Mouse (Mus musculus): ENCODE data around the gene Skiv2l.
"Not testable (repeated sequence)": the region's sequence is repeated elsewhere in the genome, so short reads cannot be mapped to it uniquely, and the experiment has no call there.

Gene Skiv2l

DNA sequence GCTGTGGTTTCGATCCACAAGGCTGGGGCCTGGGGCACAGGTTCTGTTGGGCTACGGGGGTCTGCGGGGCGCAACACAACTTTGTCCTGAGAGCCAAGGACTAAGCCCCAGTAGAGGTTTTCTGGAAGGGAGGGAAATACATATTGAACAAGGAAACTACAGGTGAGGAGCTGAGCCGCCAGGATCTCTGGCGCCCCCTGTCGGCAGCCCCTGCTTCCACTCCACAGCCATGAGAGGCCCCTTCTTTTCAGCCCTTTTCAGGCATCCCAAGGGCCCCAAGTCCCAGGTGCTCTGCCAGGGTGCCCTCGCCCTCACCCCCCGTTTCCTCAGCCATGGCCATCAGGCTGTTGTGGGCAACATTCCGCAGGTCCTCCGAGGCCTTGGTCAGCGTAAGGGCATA, 36.3 kb downstream of the Skiv2l start:
- not testable (repeated sequence) for DNase-seq (ENCODE audit: low read depth, low spot score)

DNA sequence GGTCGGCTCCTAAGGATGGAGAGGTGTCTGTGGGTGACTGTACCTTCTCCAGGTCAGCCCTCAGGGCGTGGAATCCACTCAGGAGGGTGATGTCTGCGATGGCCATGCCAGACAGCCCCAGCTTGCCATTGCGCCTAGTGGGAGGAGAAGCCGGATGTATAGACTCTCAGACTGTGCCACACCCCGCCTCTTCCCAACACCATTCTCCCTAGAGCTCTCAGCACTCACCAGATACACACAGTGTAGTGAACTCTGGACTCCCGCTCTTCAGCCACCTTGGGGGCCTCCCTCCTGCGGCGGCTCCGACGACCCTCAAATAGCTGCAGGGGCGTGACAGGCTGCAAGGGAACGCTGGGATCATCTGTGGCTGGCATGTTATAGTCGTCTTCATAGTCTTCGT, 38.7 kb downstream of the Skiv2l start:
- no peak for DNase-seq (ENCODE audit: low read depth, low spot score)

DNA sequence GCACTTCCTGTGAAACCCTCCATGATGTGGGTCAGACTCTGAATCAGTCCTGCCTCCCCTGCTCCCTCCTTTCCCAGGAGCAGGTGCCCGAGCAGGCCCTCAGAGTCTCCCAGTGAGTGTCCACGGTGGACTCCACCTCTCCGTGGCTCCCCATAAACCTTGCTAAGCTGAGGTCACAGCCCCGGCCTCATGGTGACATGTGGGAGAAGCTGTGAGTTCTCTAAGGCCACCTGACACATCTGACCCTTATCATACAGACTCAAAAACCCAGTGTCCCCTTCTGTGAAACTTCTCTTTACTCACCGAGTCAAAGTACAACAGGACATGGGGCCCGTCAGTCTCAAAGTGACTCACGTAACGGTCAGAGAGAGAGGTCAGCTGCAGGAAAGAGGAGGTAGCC, 39.2 kb downstream of the Skiv2l start:
- DNase-seq (ENCODE audit: low read depth, low spot score): not testable (repeated sequence)

DNA sequence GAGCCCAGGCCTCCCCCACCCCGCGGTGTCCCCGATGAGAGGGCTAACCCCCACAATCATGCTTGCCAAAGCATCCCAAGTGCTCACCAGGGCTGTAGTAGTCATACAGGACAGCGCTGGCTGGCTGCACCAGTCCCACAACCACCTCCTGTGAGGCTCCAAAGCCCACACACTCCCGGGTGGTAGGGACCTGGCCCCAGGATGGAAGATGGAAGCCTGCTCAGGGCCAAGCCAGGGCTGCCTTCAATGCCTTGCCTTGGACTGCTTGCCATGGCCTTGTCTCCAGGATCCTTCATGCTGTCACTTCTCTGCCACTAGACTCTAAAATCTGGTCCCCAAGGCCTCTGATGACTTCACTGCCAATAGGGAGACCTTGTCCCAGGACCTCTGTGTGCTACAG, 39.6 kb downstream of the Skiv2l start:
- DNase-seq (ENCODE audit: low read depth, low spot score): not testable (repeated sequence)

DNA sequence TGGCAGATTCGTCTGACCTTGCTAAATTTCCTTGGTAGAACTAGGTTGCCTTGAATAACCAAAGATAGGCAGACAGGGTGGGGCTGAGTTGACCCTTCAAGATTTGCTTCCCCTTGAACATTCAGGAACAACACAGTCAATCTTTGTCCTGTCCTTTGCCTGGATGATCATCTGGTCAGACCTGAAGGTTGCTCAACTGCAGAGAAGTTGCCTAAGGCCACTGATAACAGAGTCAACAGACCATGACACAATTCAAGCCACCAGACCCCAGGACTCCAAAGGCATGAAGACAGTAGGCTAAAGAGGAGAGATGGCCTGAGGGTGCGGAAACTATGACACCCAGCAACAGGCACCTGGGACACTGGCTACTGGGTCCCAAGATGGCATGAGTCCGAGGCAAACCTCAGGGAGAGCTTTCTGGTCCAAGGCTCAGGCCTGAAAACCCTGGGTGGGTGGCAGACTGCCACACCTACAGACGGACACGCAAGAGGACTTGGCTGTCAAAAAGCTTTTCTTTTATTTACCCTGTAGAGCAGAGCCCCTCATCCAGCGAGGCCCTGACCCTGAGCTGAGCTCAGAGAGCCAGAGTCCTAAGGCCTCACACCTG, 41.3 kb downstream of the Skiv2l start:
- no peak for DNase-seq (ENCODE audit: low read depth, low spot score)

DNA sequence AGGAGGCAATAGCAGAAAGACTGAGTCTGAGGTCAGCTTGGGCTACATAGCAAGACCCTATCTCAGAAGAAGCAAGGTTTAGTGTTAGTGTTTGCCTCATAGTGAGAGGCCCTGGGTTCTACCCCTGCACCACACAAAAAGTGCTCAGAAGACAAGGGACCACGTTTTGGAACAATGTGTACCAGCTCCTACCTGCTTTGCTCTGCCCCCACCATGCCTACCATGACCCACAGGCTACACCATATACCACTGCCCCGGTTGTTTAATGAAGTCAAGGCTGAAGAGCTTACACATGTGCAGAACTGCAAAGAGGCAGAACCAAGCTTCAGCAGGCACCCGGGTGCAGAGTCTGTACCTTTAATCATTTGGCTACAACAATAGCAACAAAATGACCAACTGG, 42.8 kb downstream of the Skiv2l start:
- no peak for DNase-seq (ENCODE audit: low read depth, low spot score)

DNA sequence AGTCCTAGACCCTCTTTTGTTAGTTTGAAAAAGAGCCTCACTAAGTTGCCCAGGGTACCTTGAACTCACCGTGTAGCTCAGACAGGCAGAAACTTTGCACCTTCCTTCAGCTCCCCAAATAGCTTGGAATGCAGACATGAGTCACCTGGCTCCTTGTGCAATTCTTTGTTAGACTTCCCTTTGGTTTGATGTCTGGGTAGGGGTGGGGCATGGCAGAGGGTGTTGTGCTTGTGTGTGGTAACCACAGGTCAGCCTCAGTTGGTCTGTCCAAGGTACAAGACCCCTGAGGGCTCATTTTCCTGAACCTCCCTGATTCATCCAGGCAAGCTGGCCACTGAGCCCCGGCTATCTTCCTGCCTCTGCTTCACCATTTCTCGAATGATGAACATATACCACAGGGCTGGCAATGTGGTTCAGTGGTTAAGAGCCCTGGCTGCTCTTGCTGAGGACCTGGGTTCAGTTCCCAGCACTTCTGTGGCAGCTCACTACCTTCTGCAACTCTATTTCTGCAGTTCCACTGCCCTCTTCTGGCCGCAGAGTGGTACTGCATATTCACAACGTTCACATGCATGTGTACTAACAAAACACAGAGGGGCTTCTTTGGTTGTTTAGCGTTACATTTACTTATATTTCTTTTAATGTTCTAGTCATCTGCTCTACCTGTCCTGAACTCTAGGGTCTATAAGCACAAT, 45.0 kb downstream of the Skiv2l start:
- DNase-seq (ENCODE audit: low read depth, low spot score): no peak

DNA sequence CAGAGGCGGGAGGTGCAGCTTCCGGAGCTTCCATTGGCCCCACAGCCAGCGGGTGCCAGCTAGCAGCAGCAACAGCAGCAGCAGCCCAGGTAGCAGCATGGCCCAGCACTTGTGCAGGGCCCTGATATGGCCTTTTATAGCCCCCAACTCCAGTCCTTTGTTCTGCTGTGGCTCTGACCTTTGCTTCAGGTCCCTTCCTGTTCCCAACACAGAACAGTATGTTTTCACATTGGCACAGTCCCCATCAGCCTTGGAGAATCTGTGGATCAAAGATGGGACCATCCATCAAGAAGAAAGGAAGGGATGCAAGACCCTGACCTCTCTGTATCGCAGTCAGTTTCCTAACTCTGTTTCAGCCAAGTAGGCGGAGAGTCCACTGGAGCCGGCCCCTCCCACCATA, 45.7 kb downstream of the Skiv2l start, which contains the start of gene Cyp21a1:
Gene Cyp21a1 (minus strand): TSS at position 261 of the 400 bp plus-strand sequence.
- DNase-seq (ENCODE audit: low read depth, low spot score): not testable (repeated sequence)

DNA sequence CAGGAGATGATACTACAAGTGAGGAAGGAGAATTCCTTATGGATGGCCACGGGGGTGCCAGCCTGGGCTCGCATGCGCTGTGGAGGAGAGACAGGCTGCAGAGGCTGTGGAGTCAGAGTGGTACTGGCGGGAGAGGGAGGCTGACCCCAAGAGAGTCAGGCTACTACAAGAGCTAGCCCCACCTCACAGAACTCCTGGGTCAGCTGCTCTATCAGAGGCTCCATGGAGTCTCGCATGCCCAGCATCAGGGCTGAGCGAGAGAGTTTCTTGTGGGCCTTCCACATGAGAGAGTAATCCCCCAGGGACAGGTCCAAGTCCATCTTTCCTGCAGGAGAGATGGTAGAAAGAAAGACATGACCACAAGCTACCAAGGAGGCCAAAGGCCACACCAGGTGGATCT, 46.6 kb downstream of the Skiv2l start:
- not testable (repeated sequence) for DNase-seq (ENCODE audit: low read depth, low spot score)

DNA sequence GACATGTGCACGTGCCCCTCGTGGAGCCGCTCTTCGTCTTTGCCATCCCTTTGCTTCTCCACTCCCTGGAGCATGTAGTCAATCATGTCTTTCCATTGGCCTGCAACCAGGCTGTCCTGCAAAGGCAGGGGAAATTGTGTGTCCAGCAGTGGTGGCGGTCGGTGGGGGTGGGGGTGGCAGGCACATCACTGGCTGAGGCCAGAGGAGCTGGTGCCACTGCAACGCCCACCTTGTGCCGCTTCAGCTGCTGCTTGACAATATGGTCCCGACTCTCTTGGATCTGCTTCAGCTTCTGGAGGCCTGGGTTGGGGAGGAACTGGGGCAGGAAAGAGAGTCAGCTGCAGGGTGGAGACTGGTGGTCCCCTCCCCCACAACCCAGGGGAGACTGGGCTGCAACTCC, 47.3 kb downstream of the Skiv2l start:
- DNase-seq (ENCODE audit: low read depth, low spot score): not testable (repeated sequence)

DNA sequence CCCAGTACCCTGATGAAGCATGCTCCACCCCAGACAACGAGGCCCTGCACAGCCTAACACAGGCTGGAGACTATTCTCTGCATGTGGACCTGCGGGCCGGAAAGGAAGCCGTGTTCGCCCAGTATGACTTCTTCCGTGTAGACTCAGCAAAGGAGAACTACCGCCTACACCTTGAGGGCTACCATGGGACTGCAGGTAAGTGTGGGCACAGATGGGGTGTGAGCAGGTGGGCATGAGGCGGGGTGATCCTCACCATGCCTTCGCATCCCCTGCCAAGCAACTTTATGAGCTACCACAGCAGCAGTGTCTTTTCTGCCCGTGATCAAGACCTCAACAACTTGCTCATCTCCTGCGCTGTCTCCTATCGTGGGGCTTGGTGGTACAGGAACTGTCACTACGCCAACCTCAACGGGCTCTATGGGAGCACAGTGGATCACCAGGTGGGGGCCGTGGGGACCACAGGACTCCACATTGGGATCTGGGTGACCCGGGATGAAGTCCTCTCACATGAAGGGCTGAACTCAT, 49.2 kb downstream of the Skiv2l start:
- DNase-seq (ENCODE audit: low read depth, low spot score): not testable (repeated sequence)

DNA sequence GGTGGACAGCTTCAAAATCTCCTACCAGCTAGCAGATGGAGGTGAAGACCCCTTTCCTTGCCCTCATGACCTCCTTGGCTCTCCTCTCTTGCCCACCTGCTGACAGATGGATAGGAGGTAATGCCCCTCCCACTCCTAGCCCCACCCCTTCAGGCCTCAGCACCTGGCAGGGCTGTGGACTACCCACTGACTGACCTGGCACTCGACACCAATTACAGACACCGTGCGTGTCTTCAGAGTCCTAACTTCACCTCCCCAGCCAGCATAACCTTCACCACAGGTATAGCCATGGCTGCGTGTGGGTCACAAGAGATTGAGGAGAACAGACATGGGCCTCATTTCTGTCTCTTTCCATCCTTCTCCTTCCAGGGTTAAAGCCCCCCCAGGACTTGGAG, 50.5 kb downstream of the Skiv2l start:
- no peak for DNase-seq (ENCODE audit: low read depth, low spot score)

DNA sequence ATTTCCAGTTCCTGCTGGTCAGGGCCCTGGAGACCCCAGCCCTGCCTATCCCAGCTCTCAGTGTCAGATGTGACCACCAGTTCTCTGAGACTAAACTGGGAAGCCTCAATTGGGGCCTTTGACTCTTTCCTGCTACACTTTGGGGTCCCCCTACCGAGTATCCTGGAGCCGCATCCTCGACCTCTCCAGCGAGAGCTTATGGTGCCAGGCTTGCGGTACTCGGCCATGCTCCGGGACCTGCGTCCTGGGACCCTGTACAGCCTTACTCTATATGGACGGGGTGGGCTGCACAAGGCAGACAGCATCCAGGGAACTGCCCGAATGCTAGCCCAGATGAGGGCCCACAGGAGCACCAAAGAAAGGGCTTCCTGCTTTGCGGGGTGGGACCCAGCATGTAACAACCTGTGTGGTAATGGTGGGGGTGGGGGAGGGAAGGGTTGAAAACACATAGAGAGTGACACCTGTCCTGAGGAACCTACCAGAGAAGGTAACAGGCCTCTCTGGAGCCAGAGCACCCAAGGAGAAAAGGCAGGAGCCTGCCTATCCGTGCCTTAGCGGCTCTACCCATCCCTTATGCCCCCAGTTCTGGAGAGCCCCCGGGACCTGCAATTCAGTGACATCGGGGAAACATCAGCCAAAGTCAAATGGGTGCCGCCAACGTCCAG, 51.0 kb downstream of the Skiv2l start:
- no peak for DNase-seq (ENCODE audit: low read depth, low spot score)

DNA sequence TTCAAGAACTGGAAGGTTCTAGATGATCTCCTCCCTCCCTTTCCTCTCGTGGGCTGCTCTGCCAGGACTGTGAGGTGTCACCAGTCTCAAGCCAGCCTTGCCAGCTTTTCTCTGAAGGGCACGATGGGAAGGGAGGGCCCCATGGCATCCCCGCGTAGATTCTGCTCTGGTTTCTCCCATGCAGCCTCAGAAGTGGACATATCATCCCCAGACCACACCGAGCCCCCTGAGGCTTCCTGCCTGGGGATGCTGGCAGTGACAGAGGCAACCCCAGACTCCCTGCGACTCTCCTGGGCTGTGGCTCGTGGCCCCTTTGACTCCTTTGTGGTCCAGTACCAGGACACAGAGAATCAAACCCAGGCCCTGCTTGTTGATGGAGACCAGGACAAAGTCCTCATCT, 51.9 kb downstream of the Skiv2l start:
- not testable (repeated sequence) for DNase-seq (ENCODE audit: low read depth, low spot score)

DNA sequence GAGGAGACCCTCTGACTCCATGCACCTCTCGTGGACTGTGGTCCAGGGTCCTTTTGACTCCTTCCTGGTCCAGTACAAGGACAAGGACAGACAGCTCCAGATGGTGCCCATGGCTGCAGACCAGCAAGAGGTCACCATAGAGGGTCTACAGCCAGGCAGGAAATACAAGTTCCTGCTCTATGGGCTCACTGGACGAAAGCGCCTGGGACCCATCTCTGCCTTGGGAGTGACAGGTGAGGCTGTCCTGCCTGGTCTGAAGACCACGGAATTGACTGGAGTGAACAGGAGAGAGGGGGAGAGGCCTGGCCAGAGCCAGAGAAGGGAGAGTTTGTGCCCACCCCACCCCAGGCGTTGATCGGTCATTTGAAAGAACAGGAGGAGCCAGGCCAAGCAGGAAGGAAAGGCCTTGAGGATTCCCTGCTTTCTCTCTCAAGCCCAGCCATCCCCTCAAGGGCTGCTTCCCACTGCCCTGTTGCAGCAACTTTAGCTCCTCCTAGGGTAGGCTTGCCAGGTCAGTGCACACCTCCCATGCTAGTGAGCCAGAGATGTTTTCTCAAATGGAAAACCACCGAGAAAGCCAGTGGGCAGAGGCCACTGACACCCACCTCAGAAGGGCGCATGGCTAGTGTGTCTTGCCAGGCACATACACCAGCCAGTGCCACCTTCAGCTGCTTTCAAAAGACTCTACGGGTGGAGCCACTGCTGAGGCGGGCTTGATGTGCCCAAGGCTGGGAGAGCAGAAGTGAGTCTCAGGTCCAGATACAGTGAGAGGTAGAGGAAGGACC, 52.6 kb downstream of the Skiv2l start:
- DNase-seq (ENCODE audit: low read depth, low spot score): not testable (repeated sequence)

DNA sequence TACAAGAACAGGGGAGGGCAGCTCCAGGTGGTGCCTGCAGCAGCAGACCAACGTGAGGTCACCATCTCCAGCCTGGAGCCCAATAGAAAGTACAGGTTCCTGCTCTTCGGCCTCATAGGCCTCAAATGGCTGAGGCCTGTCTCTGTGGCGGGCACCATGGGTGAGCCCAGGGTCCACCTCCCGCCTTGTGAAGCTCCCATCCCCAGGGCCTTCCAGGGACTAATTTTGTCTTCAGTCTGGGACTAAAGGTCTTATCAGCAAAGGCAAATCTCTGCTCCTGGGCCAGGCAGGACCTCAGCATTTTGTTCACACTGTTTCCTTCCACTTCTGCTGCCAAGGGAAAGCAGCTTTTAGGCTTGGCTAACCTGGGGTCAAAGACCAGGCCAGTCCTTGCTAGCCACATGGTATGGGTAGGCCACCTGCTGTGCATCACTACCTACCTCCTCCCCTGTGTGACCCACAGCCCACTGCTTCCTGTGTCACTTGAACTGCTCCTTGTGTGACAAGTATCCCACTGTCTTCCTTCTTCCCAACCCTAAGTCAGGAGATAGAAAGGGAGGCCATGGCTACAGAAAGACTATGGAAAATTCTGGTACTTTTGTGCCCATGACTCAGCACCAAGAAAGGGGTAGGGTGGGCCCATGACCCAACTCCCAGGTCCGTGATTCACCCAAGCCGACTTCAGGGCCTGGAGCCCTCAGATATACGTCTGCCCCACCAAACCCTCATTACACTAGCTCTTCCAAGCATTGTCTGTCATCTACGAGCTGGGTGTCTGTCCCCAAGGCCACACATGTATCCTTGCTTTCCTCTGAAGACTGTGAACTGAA, 53.5 kb downstream of the Skiv2l start:
- DNase-seq (ENCODE audit: low read depth, low spot score): no peak

DNA sequence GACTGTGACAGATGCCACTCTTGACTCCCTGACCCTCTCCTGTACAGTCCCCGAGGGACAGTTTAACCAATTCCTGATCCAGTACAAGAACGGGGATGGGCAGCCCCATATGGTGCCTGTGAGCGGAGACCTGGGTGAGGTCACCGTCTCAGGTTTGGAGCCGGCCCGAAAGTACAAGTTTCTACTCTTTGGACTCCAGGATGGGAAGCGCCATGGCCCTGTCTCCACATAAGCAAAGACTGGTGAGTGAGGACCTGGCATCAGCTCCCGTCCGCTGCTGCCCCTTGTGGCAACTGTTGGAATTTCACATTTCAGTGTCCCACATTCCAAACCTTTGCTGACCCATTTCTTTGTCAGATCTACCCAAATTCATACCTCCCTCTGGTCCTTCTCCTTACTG, 54.4 kb downstream of the Skiv2l start:
- DNase-seq (ENCODE audit: low read depth, low spot score): no peak

DNA sequence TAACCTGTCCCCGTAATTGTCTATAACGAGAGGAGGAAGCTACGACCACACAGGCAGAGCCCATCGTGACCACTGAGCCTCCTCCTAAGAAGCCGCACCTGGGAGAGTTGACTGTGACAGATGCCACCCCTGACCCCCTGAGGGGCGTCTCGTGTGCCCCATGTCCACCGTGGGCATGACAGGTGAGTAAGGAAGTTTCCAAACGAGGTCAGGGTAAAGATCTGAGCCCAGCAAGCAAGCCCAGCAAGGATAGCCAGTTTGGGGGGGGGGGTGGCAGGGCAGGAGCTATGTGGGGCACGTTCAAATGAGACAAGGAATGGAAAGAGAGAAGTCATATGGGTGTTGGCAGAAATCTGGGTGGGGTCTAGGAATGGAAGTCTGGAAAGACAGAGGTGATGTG, 55.0 kb downstream of the Skiv2l start:
- no peak for DNase-seq (ENCODE audit: low read depth, low spot score)

Data from telencephalon, adult 2 months (tissue).